Mouse (Mus musculus): ENCODE data around the gene Ddost.

The Ddost gene

DNA sequence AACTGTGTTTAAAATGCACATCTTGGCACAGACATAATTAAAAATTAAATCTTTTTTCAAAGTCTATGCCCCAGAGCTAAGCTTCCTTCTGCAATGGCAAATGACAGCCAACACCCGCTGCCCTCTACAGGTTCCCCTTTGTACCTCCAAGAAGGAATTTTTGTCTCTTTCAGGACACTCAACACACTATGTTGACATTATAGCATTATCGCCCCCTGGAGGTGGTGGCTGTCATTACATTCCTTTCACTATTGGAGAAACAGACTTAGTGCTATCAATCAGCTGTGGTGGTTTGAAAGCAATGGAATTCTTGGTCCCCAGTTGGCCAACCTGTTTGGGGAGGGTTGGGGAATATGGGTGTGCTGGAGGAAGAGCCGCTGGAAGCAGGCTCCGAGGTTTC is 35.4 kb downstream of the Ddost start:
- peak; percentile 49 to 64 for DNase-seq

DNA sequence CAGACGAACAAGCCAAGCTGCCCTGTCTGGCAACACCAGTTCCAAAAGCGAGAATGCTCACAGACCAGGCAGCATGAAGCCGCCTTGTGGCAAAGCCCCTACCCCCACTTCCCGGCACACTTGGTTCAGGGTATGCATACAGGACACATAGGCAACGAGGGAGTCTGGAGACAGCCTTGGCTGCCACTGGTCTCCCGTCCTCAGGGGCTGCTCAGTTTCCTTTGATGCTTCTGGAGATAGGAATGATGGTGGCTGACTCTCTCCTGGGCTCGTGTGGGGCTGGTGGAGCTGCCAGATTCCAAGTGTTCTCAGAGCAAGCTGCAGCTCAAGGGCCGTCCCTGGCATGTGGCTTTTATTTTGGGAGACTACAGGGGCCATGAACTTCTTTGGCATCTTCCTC is 36.9 kb downstream of the Ddost start:
- no peak for DNase-seq

DNA sequence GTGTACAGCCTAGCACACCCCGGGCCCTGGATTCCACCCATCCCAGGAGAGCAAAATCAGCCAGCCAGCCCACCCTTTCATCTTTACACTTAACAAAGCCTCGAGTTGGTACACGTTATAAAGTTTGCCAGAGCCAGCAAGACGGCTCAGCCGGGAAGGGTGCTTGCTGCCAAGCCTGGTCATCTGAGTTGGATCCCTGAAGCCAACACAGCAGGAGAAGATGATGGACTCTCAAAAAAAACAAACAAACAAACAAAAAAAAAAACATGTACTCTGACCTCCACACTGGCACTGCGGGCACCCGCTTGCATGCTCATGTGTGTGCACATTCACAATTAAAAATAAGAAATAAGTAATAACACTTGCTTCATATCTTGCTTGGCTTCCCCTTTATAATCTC is 37.5 kb downstream of the Ddost start:
- no peak for DNase-seq

DNA sequence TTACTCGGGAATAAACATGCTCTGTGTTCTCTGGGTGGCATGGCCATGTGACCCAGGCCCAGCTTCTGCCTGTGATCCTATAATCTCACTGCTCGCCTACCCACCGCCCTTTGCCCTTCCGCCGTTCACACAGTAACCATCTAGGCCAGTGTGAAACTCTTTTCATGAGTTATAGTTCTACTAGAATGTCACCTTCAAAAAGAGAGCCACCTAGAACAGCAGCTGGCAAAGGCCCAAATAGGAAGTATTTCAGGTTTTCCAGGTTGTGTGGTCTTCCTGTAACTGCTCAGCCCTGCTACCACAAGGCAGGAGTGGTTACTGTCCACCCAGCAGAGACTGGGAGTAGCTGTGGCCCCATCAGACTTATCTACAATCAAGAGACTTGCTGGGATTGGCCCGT is 38.2 kb downstream of the Ddost start:
- DNase-seq, result no peak

DNA sequence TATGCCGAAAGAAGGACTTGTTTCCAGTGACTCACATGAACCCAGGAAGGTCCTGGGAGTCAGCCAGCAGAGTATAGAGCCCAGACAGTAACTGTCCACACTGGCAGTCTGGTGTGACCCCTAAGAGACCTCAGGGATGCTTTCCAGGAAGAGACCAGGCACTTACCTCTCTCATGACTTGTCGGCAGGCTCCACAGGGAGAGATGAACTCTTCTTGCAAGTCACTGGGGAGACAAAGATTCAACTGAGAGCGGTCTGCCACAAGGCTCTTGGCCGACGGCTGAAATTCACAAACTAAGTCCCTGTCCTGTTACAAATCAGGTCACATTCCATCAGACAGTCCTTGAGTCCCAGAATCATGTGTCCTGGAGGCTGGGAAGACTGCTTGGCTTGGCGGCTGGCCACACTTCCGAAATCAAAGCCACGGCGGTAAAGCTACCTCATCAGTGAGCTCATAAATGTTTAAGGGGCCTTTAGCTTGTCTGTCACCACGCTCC is 38.9 kb downstream of the Ddost start:
- no peak for DNase-seq

DNA sequence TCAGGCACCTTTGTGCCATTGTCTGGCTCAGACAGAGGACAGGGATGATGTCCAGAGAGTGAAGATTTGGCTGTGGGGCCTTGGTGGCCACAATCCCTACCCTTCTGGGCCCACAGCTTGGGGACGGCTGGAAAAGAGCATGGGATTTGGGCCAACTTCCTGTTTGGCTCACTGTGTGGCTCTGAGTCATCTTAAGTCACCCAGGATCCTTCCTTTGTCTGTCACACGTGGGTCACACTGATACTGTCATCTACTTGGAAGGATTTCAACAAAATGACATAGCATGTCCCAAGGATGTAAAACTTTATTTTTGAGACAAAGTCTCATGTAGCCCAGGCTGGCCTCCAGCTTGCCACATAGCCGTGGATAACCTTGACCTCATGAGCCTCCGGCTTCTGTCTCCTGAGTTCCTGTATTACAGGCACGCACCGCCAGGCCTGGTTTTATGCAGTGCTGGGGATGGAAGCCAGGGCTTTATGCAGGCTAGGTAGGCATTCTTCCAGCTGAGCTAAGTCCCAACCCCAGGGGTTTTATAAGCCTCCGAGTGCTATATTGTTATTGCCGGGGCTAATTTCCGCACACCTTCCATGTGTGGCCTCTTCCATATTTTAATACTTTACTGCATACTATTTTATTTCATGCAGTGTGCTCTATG is 40.5 kb downstream of the Ddost start:
- DNase-seq, result peak in 1 of 2 experiments; percentile 50

DNA sequence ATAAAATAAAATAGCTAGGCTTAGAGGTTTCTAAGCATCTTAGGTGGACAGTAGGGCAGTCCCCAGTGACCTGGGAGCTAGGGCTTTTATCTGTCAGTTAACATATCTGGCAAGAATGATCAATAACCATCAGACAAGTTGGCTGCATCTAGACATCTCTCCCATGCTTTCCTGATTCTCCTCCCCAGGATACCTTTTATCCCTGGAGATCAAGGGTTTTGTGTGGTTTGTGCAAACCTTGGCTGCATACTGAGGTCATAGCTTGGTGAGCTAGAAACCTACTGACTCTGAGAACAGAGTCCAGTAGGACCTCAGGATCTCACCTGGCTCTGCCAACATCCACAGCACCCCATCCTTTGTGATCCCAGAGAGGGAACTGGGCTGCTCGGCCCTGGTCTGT is 42.8 kb downstream of the Ddost start:
- no peak for DNase-seq

DNA sequence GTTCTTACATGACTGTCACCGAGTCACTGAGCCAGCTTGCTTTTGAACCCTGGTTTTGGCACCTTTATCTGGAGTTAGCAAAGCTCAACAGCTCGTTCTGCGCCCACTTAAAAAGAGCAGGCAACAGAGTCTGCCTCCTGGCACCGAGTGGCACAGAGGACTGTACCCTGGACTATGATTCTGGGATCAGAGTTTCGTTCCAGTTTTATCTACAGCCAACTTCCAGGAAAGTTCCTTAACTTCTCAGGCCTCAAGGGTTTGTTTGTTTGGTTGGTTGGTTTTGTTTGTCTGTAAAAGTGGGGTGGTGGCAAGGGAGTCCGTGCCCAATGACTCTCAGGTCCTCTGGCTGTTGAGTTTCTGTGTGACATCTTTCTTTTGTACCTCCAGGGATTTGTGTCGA is 44.2 kb downstream of the Ddost start:
- no peak for DNase-seq

DNA sequence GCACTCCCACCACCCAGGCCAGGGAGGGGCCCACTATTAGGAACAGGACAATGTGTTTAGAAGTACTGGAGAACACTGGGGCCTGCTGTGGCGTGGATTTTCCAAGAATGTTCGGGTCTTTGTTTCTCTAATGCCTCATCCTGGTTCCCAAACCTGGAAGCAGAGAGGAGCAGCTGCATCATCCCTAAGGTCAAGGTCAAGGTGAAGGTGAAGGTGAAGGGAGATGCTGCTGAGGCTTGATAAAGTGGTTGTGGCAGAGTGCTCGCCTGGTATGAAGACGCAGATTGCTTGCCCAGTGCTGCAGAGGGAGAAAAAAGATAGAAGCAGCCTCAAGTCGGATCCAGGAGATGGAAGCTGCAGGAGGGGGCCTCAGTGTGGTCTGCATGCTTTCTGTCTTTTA is 47.3 kb downstream of the Ddost start:
- no peak for DNase-seq

DNA sequence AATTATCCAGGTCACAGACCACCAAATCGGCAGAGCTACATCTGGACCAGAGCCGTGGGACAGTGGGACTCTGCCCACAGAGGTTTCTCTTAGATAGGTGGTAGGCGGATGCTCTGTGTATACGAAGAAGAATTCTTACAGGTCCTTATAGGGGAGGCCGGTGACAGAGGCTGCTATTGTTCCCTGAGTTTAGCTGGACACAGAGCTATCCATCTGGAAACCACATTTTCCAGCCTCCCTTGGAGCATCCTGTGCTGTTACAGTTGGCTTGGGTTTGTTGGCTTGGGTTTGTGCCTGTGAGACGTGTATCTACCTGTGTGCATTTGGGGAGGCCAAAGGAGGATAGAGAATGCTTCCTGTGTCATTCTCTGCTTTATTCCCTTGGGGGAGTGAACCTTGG is 48.2 kb downstream of the Ddost start:
- no peak for DNase-seq

DNA sequence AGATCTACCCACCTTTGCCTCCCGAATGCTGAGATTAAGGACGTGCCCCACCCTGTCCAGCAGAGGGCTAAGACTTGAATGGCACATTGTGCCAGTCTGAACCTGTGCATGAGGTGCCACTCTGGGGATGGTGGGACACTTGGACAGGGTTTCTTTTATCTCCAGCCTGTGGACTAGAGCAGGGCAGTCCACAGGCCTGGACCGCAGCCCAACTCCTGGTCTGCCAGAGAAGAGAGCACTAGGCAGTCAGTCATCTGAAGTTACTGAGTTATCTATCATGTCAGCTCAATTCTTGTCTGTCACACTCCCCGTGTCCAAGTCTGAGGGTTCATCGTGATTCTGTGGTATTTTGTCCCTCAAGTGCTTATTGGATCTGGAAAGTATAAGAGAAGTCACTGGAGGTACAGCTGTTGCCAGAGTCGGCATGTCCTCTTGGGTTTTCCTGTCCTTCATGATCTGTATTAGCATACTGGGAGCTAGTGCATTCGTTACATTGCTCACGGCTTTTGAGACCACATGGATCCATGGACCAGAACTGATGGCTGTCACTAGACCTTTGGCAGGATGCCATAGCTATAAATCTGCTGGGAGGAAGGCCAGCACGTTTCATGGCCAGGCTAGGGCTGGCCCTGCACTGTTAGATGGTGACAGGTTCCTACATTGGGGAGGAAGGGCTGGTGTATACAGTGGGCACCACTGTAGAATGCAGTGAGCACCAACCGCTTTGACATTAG is 49.1 kb downstream of the Ddost start:
- no peak for DNase-seq

DNA sequence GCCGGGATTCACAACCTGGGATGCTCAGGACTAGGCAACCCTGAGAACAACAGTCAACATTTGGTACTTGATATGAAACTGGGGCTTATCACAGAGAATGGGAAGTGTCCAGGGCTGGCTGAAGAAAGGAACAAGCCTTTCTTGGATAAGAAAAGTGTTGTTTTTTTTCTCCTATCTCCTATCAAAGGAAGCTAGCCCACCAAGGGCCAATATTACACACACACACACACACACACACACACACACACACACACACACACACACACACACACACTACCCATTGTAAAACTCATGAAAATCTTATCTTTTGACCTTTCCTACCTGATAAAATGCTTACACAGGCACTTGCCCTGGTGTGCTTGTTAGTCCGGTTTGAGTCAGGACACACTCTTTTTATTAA is 51.0 kb downstream of the Ddost start:
- DNase-seq, result no peak

DNA sequence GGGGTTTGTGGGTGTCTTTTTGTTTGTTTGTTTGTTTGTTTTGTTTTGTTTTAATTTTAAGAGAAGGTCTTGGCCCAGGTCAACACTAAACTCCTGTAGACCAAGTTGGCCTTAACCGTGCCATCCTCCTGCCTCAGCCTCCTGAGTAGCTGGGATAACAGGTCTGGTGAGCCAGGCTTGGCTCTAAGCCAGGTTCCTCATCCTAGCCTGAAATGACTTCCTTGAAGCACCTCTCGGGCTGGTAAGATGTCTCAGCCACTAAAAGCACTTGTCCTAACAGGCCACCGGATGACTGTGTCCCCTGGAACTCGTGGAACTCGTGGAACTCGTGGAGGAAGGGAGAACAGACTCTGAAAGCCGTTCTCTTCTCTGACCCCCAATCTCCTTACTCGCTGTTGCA is 51.6 kb downstream of the Ddost start:
- peak; percentile 32 to 40 for DNase-seq

DNA sequence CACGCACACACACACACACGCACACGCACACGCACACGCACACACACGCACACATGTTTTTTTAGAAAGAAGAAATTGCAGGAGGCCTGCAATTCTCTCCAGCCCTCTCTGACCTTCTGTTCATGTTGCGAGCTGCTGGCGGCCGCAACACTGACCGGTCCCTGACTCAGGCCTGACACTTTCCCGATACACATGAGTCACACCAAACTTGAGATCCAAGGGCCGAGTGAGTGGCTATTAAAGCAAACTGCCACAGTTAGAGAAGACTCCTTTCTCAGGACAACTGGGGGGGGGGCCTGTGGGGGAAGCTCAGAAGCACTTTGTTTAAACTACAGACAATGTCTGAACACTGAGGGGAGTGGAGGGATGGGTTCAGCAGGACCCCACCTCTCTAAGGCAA is 52.0 kb downstream of the Ddost start:
- peak; percentile 41 to 51 for DNase-seq

DNA sequence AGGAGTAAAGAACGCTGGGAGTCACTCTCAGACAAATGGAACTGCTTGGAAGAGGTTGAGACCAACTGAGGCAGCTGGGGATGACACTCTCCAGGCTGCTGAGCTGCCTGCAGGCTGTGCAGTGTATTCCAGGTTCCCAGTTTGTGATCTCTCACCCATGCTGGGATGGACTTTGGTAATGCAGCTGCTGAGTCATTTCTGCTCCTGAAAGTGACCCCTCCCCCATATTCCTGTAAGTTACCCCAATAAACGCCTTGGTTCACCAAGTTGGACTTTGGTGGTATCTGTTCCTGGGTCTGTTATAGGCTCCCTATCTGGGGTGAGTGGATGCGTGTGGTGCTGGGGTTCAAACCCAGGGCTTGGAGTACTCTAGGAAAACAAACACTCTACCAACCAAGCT is 53.6 kb downstream of the Ddost start:
- no peak for DNase-seq

DNA sequence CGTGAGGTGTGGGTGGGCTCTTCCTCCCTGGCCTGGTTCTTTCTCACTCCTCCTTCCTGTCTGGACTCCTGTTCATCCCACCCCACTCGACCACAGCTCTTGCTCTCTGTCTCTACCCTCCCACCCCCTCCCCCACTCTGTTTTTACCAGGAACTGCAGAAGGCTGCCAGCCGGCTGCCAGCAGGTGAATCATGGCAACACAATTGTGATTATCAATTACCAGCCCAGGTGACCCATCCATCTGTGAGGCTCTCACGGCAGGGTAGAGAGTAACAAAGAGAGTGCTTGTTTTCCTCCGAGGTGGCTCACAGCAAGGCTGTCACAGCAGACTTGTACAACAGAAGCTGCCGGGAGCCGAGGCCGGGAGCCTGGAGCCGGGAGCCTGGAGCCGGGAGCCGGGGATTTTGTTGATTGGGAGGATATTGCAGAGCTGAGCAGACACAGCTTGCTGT is 56.9 kb downstream of the Ddost start:
- DNase-seq, result no peak
